Mouse (Mus musculus): ENCODE data around the gene Ppp1r18.
A peak's percentile ranks its signal among the peaks of the same experiment; 100 is the strongest.

DNA sequence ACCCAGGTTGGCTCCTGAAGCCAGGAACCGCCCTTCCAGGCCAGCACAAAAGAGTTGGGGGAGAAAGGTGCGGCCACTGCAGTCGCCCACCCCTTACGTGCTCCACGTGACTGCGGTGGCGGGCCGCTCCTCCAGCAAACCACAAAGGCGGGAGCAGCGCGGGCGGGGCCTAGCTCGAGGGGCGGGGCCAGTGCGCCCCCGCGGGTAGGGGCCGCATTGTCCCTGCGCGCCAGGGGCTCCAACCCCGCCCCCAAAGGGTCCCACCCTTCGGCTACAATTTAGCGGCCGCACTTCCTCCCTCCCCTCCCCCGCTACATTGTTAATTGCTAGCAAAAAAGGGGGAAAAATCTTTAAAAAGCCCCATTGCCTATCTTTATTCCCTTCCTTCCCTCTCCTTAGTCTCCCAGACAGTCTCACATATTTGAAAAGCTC lies 28.4 kb upstream of the Ppp1r18 start:
- TF ChIP-seq CTCF (IDR thresholded peaks at IDR 0.05; ENCODE audit: borderline replicate concordance, extremely low read depth, insufficient read depth, insufficient read length), result no peak
- 0 out of 2 replicates have a peak, but pooled peaks have one; percentile 24 for TF ChIP-seq POLR2A (IDR thresholded peaks at IDR 0.05; ENCODE audit: borderline replicate concordance, extremely low read depth, insufficient read depth, insufficient read length, poor library complexity, severe bottlenecking)
